Mouse (Mus musculus) layer of hippocampus, postnatal 14 days (tissue): ENCODE results near the gene E130308A19Rik. TPM values are rescaled to one million over a fixed set of nuclear protein-coding genes. Genes with fewer than 3 reads are reported as not detected.

Experiments
- DNase-seq, 2 experiments: peaks; one replicate each; pipeline ENCODE4 v3.0.0; 2021 to 2022; ENCODE audit warnings: low spot score in 2 of 2, mixed read lengths in 1 of 2
- total RNA-seq, 2 experiments: library from RNA; stranded (reverse); gene quantifications; 2 replicates each; pipeline ENCODE4 v1.2.3; 2021

Gene E130308A19Rik
- total RNA-seq, 2 experiments from 2014 or later: 14.7 to 16.6 TPM

GRCm38 (mm10) chr4:59634532-59634931 is 8.5 kb downstream of the E130308A19Rik start:
- DNase-seq: no peak

- DNase-seq: no peak
Measured at GRCm38 (mm10) chr4:59639163-59639562, 13.2 kb downstream of the E130308A19Rik start.

- no peak for DNase-seq
Measured at GRCm38 (mm10) chr4:59640720-59641119, 14.7 kb downstream of the E130308A19Rik start.

- no peak for DNase-seq
Measured at GRCm38 (mm10) chr4:59642039-59642438, 16.0 kb downstream of the E130308A19Rik start.

- no peak for DNase-seq
Measured at GRCm38 (mm10) chr4:59642657-59643056, 16.6 kb downstream of the E130308A19Rik start.

GRCm38 (mm10) chr4:59644431-59644830 is 18.4 kb downstream of the E130308A19Rik start:
- no peak for DNase-seq

- no peak for DNase-seq
Measured at GRCm38 (mm10) chr4:59644992-59645391, 19.0 kb downstream of the E130308A19Rik start.

- no peak for DNase-seq
Measured at GRCm38 (mm10) chr4:59645610-59646009, 19.6 kb downstream of the E130308A19Rik start.

- no peak for DNase-seq
Measured at GRCm38 (mm10) chr4:59646020-59646696, 20.1 kb downstream of the E130308A19Rik start.

GRCm38 (mm10) chr4:59649119-59649518 is 23.1 kb downstream of the E130308A19Rik start:
- DNase-seq: no peak

GRCm38 (mm10) chr4:59652166-59652681 is 26.2 kb downstream of the E130308A19Rik start:
- DNase-seq: no peak

GRCm38 (mm10) chr4:59656061-59656642 is 30.1 kb downstream of the E130308A19Rik start:
- DNase-seq: no peak

GRCm38 (mm10) chr4:59662163-59662562 is 36.2 kb downstream of the E130308A19Rik start:
- no peak for DNase-seq

- DNase-seq: no peak
Measured at GRCm38 (mm10) chr4:59663451-59663850, 37.4 kb downstream of the E130308A19Rik start.

GRCm38 (mm10) chr4:59666550-59667317 is 40.7 kb downstream of the E130308A19Rik start:
- peak in 1 of 2 experiments; percentile 18 for DNase-seq

- no peak for DNase-seq
Measured at GRCm38 (mm10) chr4:59668050-59668449, 42.0 kb downstream of the E130308A19Rik start.

- no peak for DNase-seq
Measured at GRCm38 (mm10) chr4:59669131-59669530, 43.1 kb downstream of the E130308A19Rik start.

- DNase-seq: peak in 1 of 2 experiments; percentile 58
Measured at GRCm38 (mm10) chr4:59670015-59670414, 44.0 kb downstream of the E130308A19Rik start.

- no peak for DNase-seq
Measured at GRCm38 (mm10) chr4:59673423-59674117, 47.6 kb downstream of the E130308A19Rik start.

GRCm38 (mm10) chr4:59674929-59675679 is 49.1 kb downstream of the E130308A19Rik start:
- no peak for DNase-seq
